Mouse (Mus musculus): ENCODE data around the gene Olfr1153. TPM values are rescaled to one million over a fixed set of nuclear protein-coding genes. Genes with fewer than 3 reads are reported as not detected.

The Olfr1153 gene
- not detected in 2 replicates for polyA plus RNA-seq (2012; rRNA removed; ENCODE audit: low replicate concordance)

DNA sequence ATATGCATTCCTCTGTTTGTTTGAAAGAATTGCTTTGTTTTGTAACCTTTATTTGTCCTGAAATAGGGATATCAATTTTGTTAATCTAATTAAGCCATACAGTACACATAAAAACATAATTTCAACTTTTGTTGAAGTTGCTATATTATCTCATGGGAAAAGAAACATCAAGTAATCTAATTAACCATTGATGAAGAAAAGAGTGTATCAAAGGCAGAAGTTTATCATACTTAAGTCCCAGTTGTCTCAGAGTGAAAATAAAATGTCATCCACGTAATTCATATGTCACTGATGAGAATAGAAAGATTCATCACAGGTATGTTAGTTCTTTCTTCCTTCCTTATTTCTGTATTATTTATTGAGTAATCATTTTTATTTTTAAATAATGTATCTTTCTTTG, at the start of gene Olfr1153:
Gene Olfr1153, plus strand, starts transcription at position 301 of the 400 bp plus-strand sequence.

GRCm38 (mm10) chr2:87855562-87855961, 39.2 kb upstream of the Olfr1153 start, which contains the start of gene Olfr1151:
Olfr1151 (plus strand) TSS chr2:87855862.

DNA sequence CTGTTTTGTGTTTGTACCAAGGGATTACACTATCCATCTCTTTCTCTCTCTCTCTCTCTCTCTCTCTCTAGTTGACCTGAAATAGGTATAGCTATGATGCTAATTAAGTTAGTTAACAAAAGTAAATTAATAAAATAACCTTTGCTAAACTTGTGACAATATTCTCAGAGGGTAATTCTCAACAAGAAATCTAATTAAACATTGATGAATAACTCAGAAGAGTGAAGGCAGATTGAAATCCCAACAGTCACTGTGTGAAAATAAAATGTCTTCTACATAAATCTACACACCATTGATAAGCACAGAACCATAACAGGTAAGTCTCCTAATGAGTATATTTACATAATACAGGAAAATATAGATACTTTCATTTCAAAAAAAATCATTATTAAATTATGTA, 28.6 kb upstream of the Olfr1153 start, which contains the start of gene Olfr1152:
Gene Olfr1152, plus strand, starts transcription at position 301 of the 400 bp plus-strand sequence.

GRCm38 (mm10) chr2:87905066-87905465, 10.3 kb downstream of the Olfr1153 start, which contains the start of gene Olfr1154:
Olfr1154 (minus strand) TSS chr2:87905166.

GRCm38 (mm10) chr2:87945037-87945436, 50.3 kb downstream of the Olfr1153 start, which contains the start of gene Olfr1155:
Olfr1155 (minus strand) TSS chr2:87945137.

Other genes starting within 250 kb of the Olfr1153 start
- gene Olfr1133, start 247.6 kb upstream of the Olfr1153 start, polyA plus RNA-seq (2012; rRNA removed; ENCODE audit: low replicate concordance): not detected in 2 replicates
- not detected in 2 replicates for gene Olfr1134, start 236.5 kb upstream of the Olfr1153 start, polyA plus RNA-seq (2012; rRNA removed; ENCODE audit: low replicate concordance)
- gene Olfr1135, start 221.3 kb upstream of the Olfr1153 start, polyA plus RNA-seq (2012; rRNA removed; ENCODE audit: low replicate concordance): not detected in 2 replicates
- gene Olfr1136, start 201.0 kb upstream of the Olfr1153 start, polyA plus RNA-seq (2012; rRNA removed; ENCODE audit: low replicate concordance): not detected in 2 replicates
- not detected in 2 replicates for gene Olfr1137, start 181.8 kb upstream of the Olfr1153 start, polyA plus RNA-seq (2012; rRNA removed; ENCODE audit: low replicate concordance)
- not detected in 2 replicates for gene Olfr1138, start 155.0 kb upstream of the Olfr1153 start, polyA plus RNA-seq (2012; rRNA removed; ENCODE audit: low replicate concordance)
- gene Olfr1140, start 151.2 kb upstream of the Olfr1153 start, polyA plus RNA-seq (2012; rRNA removed; ENCODE audit: low replicate concordance): not detected in 2 replicates
- gene Olfr1141, start 141.0 kb upstream of the Olfr1153 start, polyA plus RNA-seq (2012; rRNA removed; ENCODE audit: low replicate concordance): not detected in 2 replicates
- gene Olfr152, start 115.5 kb upstream of the Olfr1153 start, polyA plus RNA-seq (2012; rRNA removed; ENCODE audit: low replicate concordance): not detected in 2 replicates
- gene Olfr1143, start 94.4 kb upstream of the Olfr1153 start, polyA plus RNA-seq (2012; rRNA removed; ENCODE audit: low replicate concordance): not detected in 2 replicates
- not detected in 2 replicates for gene Olfr1145, start 85.1 kb upstream of the Olfr1153 start, polyA plus RNA-seq (2012; rRNA removed; ENCODE audit: low replicate concordance)
- gene Olfr1148, start 64.4 kb upstream of the Olfr1153 start, polyA plus RNA-seq (2012; rRNA removed; ENCODE audit: low replicate concordance): not detected in 2 replicates
- gene Olfr1150-ps1, start 51.0 kb upstream of the Olfr1153 start, polyA plus RNA-seq (2012; rRNA removed; ENCODE audit: low replicate concordance): not detected in 2 replicates
- gene Olfr1151, start 39.1 kb upstream of the Olfr1153 start, polyA plus RNA-seq (2012; rRNA removed; ENCODE audit: low replicate concordance): not detected in 2 replicates
- gene Olfr1152, start 28.5 kb upstream of the Olfr1153 start, polyA plus RNA-seq (2012; rRNA removed; ENCODE audit: low replicate concordance): not detected in 2 replicates
- not detected in 2 replicates for gene Olfr1154, start 10.2 kb downstream of the Olfr1153 start, polyA plus RNA-seq (2012; rRNA removed; ENCODE audit: low replicate concordance)
- not detected in 2 replicates for gene Olfr1155, start 50.2 kb downstream of the Olfr1153 start, polyA plus RNA-seq (2012; rRNA removed; ENCODE audit: low replicate concordance)
- gene Olfr1156, start 58.1 kb downstream of the Olfr1153 start, polyA plus RNA-seq (2012; rRNA removed; ENCODE audit: low replicate concordance): not detected in 2 replicates
- not detected in 2 replicates for gene Olfr1157, start 73.3 kb downstream of the Olfr1153 start, polyA plus RNA-seq (2012; rRNA removed; ENCODE audit: low replicate concordance)
- gene Olfr74, start 79.7 kb downstream of the Olfr1153 start, polyA plus RNA-seq (2012; rRNA removed; ENCODE audit: low replicate concordance): not detected in 2 replicates
- gene Olfr1158, start 95.2 kb downstream of the Olfr1153 start, polyA plus RNA-seq (2012; rRNA removed; ENCODE audit: low replicate concordance): not detected in 2 replicates
- not detected in 2 replicates for gene Olfr1160, start 113.3 kb downstream of the Olfr1153 start, polyA plus RNA-seq (2012; rRNA removed; ENCODE audit: low replicate concordance)
- not detected in 2 replicates for gene Olfr1161, start 127.8 kb downstream of the Olfr1153 start, polyA plus RNA-seq (2012; rRNA removed; ENCODE audit: low replicate concordance)
- not detected in 2 replicates for gene Olfr73, start 142.7 kb downstream of the Olfr1153 start, polyA plus RNA-seq (2012; rRNA removed; ENCODE audit: low replicate concordance)
- gene Olfr1162, start 156.2 kb downstream of the Olfr1153 start, polyA plus RNA-seq (2012; rRNA removed; ENCODE audit: low replicate concordance): not detected in 2 replicates
- gene Olfr1163, start 176.9 kb downstream of the Olfr1153 start, polyA plus RNA-seq (2012; rRNA removed; ENCODE audit: low replicate concordance): not detected in 2 replicates
- not detected in 2 replicates for gene Olfr1164, start 199.0 kb downstream of the Olfr1153 start, polyA plus RNA-seq (2012; rRNA removed; ENCODE audit: low replicate concordance)
- not detected in 2 replicates for gene Olfr1166, start 233.3 kb downstream of the Olfr1153 start, polyA plus RNA-seq (2012; rRNA removed; ENCODE audit: low replicate concordance)

Measured in duodenum, adult 2 months (tissue).